In the genomic region with DNA sequence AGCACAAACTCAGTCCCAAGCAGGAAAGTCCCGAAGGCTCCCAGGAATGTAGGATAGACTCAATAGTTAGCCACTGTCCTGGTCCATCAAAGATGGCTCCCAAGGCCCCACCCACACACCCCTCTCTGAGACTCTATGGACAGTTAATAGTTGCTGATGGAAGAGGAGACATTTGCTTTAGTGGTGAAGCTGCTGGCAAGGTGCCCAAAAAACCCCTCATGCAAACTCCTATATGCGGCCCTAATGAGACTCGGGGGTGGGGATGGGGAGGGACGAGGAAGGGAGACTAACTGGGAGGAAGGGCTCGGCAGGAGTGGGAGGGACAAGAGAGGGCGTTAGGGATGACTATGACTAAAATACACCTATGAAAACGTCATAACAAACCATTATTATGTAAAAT, we compare ENCODE assay signal across 23 mouse cellular contexts. TPM values are rescaled to one million over a fixed set of nuclear protein-coding genes. Genes with fewer than 3 reads are reported as not detected.
DNase-seq lines count a peak whose midpoint lies in the region; ATAC-seq lines count a peak whose summit lies in the region.
"Had no signal": no experiment of that assay in that cellular context is flagged by ENCODE, and none has a peak within 500 bp of the region (broad histone marks: within the 10 kb centered on the region; RNA-seq: fewer than 3 reads in every experiment).

No protein-coding gene starts in this region.

- DNase-seq in heart, postnatal 14 days = no peak
- DNase-seq in kidney, adult 11 months = no peak
- no peak for DNase-seq in limb, embryonic 10.5 days (ENCODE audit: low spot score)
- DNase-seq in urinary bladder, postnatal 25 days (ENCODE audit: low spot score) = no peak
- DNase-seq: adrenal gland, postnatal 25 days; gastrocnemius, postnatal 14 days; liver, embryonic 13.5 days; lung, adult 2 months; right cerebral cortex, adult 18-20 months; right cerebral cortex, postnatal 4 days; thymus, adult 2 months had no signal

- intact Hi-C loops in heart, postnatal 14 days (cut with DNase I) = no loop called here

- no peak overlapping the region for H3K4me2 ChIP-seq in heart, embryonic 13.5 days
- H3K4me2 ChIP-seq in kidney, embryonic 16.5 days (replicated peaks; ENCODE audit: low read depth, low read length) = no peak overlapping the region; the same call in 1 of the 2 replicates
- H3K4me2 ChIP-seq in stomach, embryonic 16.5 days (ENCODE audit: low read depth, low read length) = no peak overlapping the region
- H3K4me2 ChIP-seq: embryonic facial prominence, embryonic 15.5 days; hindbrain, embryonic 14.5 days; liver, embryonic 13.5 days; midbrain, embryonic 15.5 days; neural tube, embryonic 12.5 days; stomach, embryonic 15.5 days had no signal

- H3K9ac ChIP-seq in heart, embryonic 13.5 days = no peak overlapping the region
- no peak overlapping the region for H3K9ac ChIP-seq in kidney, embryonic 16.5 days (replicated peaks; ENCODE audit: low read length)
- H3K9ac ChIP-seq in stomach, embryonic 16.5 days (ENCODE audit: low read length) = no peak overlapping the region
- H3K9ac ChIP-seq: embryonic facial prominence, embryonic 15.5 days; hindbrain, embryonic 14.5 days; liver, embryonic 13.5 days; midbrain, embryonic 15.5 days; neural tube, embryonic 12.5 days; stomach, embryonic 15.5 days had no signal

- no peak for ATAC-seq in heart, embryonic 13.5 days (ENCODE audit: extremely low read depth, insufficient number of reproducible peaks, low FRiP score, low TSS enrichment)
- no peak for ATAC-seq in kidney, embryonic 16.5 days (ENCODE audit: low FRiP score, low TSS enrichment)
- no peak for ATAC-seq in stomach, embryonic 16.5 days (ENCODE audit: insufficient read depth, low FRiP score)
- ATAC-seq: CD4-positive, CD25-positive, alpha-beta regulatory T cell, adult 4 months; forebrain, embryonic 16.5 days; inflammation-experienced regulatory T-cells, adult 6 months; midbrain, embryonic 15.5 days had no signal

- 50% methylated on average over 7 of the region's 7 CpGs for WGBS in heart, embryonic 13.5 days
- 53% methylated on average over 7 of the region's 7 CpGs for WGBS in kidney, embryonic 16.5 days
- WGBS in limb, embryonic 10.5 days = 78% methylated on average over 7 of the region's 7 CpGs
- 48% methylated on average over 7 of the region's 7 CpGs for WGBS in stomach, embryonic 16.5 days

- H3K27me3 ChIP-seq in heart, embryonic 13.5 days (replicated peaks) = no peaks in the 10 kb centered on the region
- no peaks in the 10 kb centered on the region for H3K27me3 ChIP-seq in kidney, embryonic 16.5 days (ENCODE audit: insufficient read depth, low read length)
- no peaks in the 10 kb centered on the region for H3K27me3 ChIP-seq in limb, embryonic 10.5 days (ENCODE audit: low read depth, poor library complexity, severe bottlenecking)
- H3K27me3 ChIP-seq in stomach, embryonic 16.5 days (ENCODE audit: control insufficient read depth, insufficient read depth, low read length) = no peaks in the 10 kb centered on the region
- H3K27me3 ChIP-seq: embryonic facial prominence, embryonic 15.5 days; liver, embryonic 13.5 days; midbrain, embryonic 15.5 days; neural tube, embryonic 12.5 days; stomach, embryonic 15.5 days had no signal

- peaks cover 5% of the 10 kb centered on the region; the same call in 1 of the 2 replicates for H3K36me3 ChIP-seq in heart, embryonic 13.5 days
- H3K36me3 ChIP-seq in kidney, embryonic 16.5 days (ENCODE audit: insufficient read depth, low read length) = peaks cover 10% of the 10 kb centered on the region
- peaks cover 18% of the 10 kb centered on the region for H3K36me3 ChIP-seq in limb, embryonic 10.5 days
- H3K36me3 ChIP-seq in stomach, embryonic 16.5 days (ENCODE audit: control insufficient read depth, insufficient read depth, low read length) = no peaks in the 10 kb centered on the region
- H3K36me3 ChIP-seq: embryonic facial prominence, embryonic 15.5 days; liver, embryonic 13.5 days; midbrain, embryonic 15.5 days; neural tube, embryonic 12.5 days had no signal

- peak overlapping the region; percentile 57 for H3K27ac ChIP-seq in heart, embryonic 13.5 days (replicated peaks)
- peak overlapping the region; percentile 18; the same call in 1 of the 2 replicates for H3K27ac ChIP-seq in kidney, embryonic 16.5 days (ENCODE audit: low read length)
- H3K27ac ChIP-seq in limb, embryonic 10.5 days = peak overlapping the region; percentile 61; the same call in 1 of the 2 replicates
- 0 out of 2 replicates have a peak overlapping the region, but pooled peaks have one; percentile 33 for H3K27ac ChIP-seq in stomach, embryonic 16.5 days (ENCODE audit: low read length)
- H3K27ac ChIP-seq: hindbrain, embryonic 14.5 days; liver, embryonic 13.5 days; macrophage; midbrain, embryonic 15.5 days; neural tube, embryonic 12.5 days; stomach, embryonic 15.5 days had no signal

- H3K4me3 ChIP-seq in heart, embryonic 13.5 days = no peak overlapping the region
- no peak overlapping the region for H3K4me3 ChIP-seq in kidney, embryonic 16.5 days (ENCODE audit: low read length)
- H3K4me3 ChIP-seq in limb, embryonic 10.5 days = no peak overlapping the region
- H3K4me3 ChIP-seq in stomach, embryonic 16.5 days (replicated peaks; ENCODE audit: low read length) = no peak overlapping the region
- H3K4me3 ChIP-seq: embryonic facial prominence, embryonic 15.5 days; liver, embryonic 13.5 days; midbrain, embryonic 15.5 days; neural tube, embryonic 12.5 days; stomach, embryonic 15.5 days had no signal

- peaks cover 29% of the 10 kb centered on the region for H3K4me1 ChIP-seq in heart, embryonic 13.5 days
- peaks cover 44% of the 10 kb centered on the region for H3K4me1 ChIP-seq in kidney, embryonic 16.5 days (ENCODE audit: insufficient read depth, low read length)
- H3K4me1 ChIP-seq in limb, embryonic 10.5 days = peaks cover 24% of the 10 kb centered on the region
- H3K4me1 ChIP-seq in stomach, embryonic 16.5 days (ENCODE audit: control insufficient read depth, insufficient read depth, low read length) = peaks cover 29% of the 10 kb centered on the region

- H3K9me3 ChIP-seq in heart, embryonic 13.5 days = no peaks in the 10 kb centered on the region
- H3K9me3 ChIP-seq in kidney, embryonic 16.5 days (ENCODE audit: low read length) = no peaks in the 10 kb centered on the region
- H3K9me3 ChIP-seq in limb, embryonic 10.5 days (replicated peaks) = no peaks in the 10 kb centered on the region
- H3K9me3 ChIP-seq in stomach, embryonic 16.5 days (replicated peaks; ENCODE audit: control insufficient read depth, low read length) = no peaks in the 10 kb centered on the region
- H3K9me3 ChIP-seq: embryonic facial prominence, embryonic 15.5 days; liver, embryonic 13.5 days; midbrain, embryonic 15.5 days; neural tube, embryonic 12.5 days; stomach, embryonic 15.5 days had no signal

RNA-seq across cellular contexts. Expression of gene Kazn, which starts 29.7 kb away (rescaled TPM):
- 5.2 and 5.8 TPM in 2 replicates for polyA plus RNA-seq in heart, embryonic 13.5 days (2015; fragmentation: Nextera tagmentation; extraction: Ambion mirVana)
- 1 to 10 TPM; 5.2 to 5.9 TPM for total RNA-seq in heart, postnatal 14 days (2021)
- 15.5 and 16.2 TPM in 2 replicates for polyA plus RNA-seq in kidney, embryonic 16.5 days (2015; fragmentation: Nextera tagmentation; extraction: Ambion mirVana)
- 8.8 and 9.3 TPM in 2 replicates for polyA plus RNA-seq in limb, embryonic 10.5 days (2016; fragmentation: Nextera tagmentation; extraction: Ambion mirVana)
- polyA plus RNA-seq in stomach, embryonic 16.5 days (2015; fragmentation: Nextera tagmentation; extraction: Ambion mirVana) = 13.2 and 13.4 TPM in 2 replicates
- polyA plus RNA-seq: CD4-positive, CD25-positive, alpha-beta regulatory T cell, adult 4 months; inflammation-experienced regulatory T-cells, adult 6 months; macrophage had no signal
